Mouse (Mus musculus) neural tube, embryonic 12.5 days (tissue): ENCODE results near the gene Utrn. TPM values are rescaled to one million over a fixed set of nuclear protein-coding genes. Genes with fewer than 3 reads are reported as not detected.

ENCODE experiments used
- polyA plus RNA-seq: library from polyadenylated mRNA; unstranded; fragments of >200 nt; fragmentation: Nextera tagmentation; extraction: Ambion mirVana; gene quantifications from 2 replicates; pipeline ENCODE4 v1.2.1, GENCODE M21; 2016

The Utrn gene
- polyA plus RNA-seq, 1 experiment from 2014 or later = 44.4 TPM

Other genes with a start within 250 kb of the Utrn start
- gene Stx11, start 94.9 kb upstream of the Utrn start, polyA plus RNA-seq = 2.3 and 4.5 TPM in 2 replicates
- 30.4 and 31.2 TPM in 2 replicates for gene Sf3b5, start 136.0 kb upstream of the Utrn start, polyA plus RNA-seq
- gene Plagl1, start 191.1 kb upstream of the Utrn start, polyA plus RNA-seq = 72.0 and 83.7 TPM in 2 replicates